Mouse (Mus musculus): ENCODE measurements around the gene Ccdc59.

Ccdc59 gene

GRCm38 (mm10) chr10:105840928-105841888 lies at the start of gene Ccdc59, which contains the start of gene Mettl25:
Gene Ccdc59 (plus strand): TSS chr10:105841067.
Gene Mettl25 (minus strand): TSS chr10:105841380.
- DNase-seq (ENCODE audit: low spot score in 2 of 2), result peak; percentile 92 to 97

- no peak for DNase-seq (ENCODE audit: low spot score in 2 of 2)
Observed at GRCm38 (mm10) chr10:105793776-105794552, 46.9 kb upstream of the Ccdc59 start.

DNA sequence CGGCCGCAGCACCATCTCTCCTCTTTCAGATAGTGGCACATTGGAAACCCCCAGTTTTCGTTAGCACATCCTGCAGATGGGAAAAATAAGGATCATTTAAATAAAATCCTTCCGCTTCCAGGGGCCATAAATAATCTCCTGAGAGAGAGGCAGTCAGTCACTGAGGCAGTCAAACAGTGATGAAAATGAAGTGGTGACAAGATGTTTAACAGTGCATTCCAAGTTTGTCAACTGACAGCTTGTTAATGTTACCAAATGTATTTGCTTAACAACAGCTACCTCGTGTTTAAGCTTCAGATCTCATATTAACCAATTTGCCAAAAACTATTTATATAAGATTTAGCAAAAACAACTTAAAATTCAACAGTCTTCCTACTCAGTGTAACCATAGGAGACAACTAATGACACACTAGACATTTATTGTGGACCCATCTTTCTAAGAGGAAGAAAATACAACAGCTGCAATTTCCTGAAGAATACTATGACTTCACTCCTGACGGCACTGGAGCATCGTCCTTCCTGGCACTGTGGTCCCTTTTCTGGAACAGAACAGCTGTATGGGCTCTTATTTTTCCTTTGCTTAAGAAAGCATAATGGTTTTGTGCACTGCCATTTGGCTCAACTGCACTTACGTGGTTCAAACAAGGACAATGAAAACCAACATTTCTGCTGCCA lies 43.5 kb upstream of the Ccdc59 start:
- no peak for DNase-seq (ENCODE audit: low spot score in 2 of 2)

- no peak for DNase-seq (ENCODE audit: low spot score in 2 of 2)
Observed at GRCm38 (mm10) chr10:105801147-105801546, 39.7 kb upstream of the Ccdc59 start.

DNA sequence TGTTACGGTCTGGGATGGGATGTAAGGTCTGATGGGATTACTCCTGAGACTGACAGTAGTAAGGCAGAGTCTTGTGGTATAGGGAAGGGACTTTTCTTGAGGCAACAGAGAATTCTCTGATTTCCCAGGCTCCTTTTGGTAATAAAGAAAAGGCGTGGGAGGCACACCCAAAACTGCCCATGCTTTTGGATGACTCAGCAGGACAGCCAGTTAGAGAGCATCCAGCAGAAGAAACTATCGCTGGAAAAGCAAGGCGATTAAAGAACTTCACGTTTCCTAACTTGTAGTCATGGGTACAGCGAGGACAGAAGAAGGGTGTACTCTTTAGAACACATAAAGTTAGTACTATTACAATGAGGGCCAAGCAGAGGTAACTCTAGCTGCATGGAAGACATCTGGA lies 38.7 kb upstream of the Ccdc59 start:
- no peak for DNase-seq (ENCODE audit: low spot score in 2 of 2)

DNA sequence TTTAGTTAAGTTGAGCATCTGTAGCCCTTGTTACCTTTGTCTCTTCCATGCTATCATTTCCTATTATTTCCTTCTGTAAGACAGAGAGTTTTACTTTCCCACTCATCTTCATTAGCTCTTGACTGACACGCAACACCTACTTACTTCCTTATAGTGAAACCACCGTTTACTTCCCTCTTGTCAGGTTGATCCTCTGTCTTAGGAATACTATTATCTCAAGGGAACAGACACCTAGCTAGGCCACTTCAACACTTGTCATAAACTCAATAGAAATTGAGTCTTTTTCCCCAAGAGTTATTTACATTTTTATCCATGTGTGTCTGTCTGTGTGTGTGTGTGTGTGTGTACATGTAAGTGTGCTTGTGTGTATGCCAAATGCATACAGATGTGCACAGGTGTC lies 37.4 kb upstream of the Ccdc59 start:
- no peak for DNase-seq (ENCODE audit: low spot score in 2 of 2)

DNA sequence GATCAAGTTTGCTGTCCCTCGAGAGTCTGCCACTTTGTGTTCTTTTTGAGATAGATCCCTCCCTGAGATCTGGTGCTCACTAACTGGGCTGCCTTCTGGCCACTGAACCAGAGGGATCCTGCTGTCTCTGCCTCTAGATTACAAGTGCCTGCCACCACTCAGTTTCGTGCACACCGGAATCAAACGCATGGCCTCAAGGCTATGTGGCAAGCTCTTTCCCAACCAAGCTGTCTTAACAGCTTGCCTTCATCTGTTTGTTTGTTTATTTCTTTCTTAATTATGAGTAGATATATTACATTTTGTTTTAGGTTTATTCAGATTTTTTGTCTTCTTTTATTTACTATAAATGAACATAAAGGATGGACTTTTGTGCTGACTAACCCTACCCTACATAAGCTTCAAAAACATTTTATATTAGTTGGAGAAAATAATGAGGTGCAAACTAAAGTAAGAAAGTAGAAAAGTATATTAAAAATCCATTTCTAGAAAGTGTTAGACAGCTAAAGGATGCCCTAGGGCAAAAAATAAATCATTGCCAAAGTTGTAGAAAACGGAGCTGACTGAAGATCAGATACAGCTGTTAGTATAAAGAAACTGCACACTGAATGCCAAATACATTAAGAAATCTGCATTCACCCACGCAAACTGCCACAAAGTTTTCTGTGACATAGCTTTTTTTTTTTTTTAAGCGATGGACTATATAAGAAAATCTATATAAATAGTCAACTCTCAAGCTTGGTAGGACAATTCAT lies 34.4 kb upstream of the Ccdc59 start:
- DNase-seq (ENCODE audit: low spot score in 2 of 2), result no peak

DNA sequence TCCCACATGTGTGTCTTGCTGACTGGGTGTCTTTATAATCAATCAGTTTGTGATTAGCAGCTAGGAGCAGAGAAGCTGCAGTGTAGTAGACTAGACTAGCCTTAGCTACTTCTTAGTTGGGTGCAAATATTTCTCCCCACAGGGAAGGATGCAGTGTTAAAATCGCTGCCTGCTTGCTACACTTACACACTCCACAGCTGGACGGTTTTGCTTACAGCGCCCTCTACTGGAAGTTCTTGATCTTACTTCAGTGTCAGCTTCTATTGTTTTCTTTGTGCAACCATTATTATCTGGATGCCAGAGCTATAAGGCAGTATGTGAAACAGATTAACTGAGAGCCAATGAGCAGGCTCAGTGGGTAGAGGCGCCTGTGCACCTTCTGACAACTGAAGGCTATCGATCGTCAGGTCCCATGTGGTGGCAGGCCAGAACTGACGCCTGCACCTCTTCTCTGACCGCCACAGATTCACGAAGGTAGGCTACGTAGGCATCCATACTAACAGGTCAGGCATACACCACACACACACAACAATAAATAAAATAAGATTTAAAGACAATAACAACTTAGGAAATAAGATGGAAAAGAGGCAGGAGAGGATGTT lies 6.1 kb upstream of the Ccdc59 start:
- peak in 1 of 2 experiments; percentile 41 for DNase-seq (ENCODE audit: low spot score in 2 of 2)

DNA sequence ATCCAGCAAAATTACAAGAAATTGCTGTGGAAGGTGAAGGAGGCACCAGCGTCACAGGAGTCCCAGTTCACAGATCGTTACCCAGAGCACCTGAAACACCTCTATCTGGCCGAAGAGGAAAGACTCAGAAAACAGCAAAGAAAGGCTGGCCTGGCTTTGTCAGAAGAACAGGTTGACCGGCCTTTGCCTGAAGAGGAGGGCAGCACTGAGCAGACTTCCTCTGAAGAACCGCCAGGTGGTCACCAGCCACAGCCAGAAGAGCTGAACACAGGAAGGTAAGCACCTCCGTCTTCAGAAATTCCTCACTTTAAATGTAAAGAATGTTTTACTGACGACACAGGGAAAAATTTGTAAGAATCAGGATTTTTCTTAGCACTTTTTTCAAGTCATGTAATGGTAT lies 1.7 kb downstream of the Ccdc59 start:
- no peak for DNase-seq (ENCODE audit: low spot score in 2 of 2)

- no peak for DNase-seq (ENCODE audit: low spot score in 2 of 2)
Observed at GRCm38 (mm10) chr10:105850286-105850685, 9.4 kb downstream of the Ccdc59 start.

DNA sequence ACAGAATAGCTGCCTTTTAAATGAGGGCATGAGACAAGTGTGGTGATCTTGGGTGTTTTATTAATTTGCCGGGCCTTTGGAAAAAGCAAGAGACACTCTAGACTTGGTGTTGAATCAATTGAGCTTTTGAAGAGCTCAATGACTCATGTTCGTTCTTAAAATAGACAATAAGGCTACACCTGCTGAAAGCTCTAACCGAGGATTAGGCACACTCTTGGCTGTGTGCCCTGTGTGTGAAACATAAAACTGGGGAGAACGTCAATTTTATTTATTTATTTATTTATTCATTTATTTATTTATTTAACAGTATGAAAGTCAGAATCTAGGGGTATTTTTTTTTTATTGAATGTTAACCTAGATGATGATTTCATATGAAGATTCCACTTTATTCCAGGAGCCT lies 10.3 kb downstream of the Ccdc59 start:
- DNase-seq (ENCODE audit: low spot score in 2 of 2), result peak in 1 of 2 experiments; percentile 9

DNA sequence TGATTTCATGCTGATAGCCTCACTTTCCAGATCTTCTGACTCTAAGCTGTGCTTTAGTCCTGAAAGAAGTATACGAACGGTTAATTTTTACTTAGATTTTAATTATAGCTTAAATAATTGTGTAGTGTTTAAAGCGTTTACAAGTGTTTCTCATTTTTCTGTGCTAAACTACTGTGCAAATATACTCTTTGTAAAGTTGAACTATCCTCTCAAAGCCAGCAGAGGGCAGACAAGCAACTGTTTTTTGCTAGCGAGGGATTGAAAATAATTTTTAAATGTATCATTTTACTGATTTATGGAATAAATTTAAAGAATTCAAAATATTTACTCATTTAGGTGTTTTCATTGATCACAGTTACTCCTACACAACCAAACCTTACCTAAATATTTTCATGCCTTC lies 26.4 kb downstream of the Ccdc59 start:
- DNase-seq (ENCODE audit: low spot score in 2 of 2), result no peak
